ENCODE assay signal across 30 mouse cellular contexts in the genomic region with DNA sequence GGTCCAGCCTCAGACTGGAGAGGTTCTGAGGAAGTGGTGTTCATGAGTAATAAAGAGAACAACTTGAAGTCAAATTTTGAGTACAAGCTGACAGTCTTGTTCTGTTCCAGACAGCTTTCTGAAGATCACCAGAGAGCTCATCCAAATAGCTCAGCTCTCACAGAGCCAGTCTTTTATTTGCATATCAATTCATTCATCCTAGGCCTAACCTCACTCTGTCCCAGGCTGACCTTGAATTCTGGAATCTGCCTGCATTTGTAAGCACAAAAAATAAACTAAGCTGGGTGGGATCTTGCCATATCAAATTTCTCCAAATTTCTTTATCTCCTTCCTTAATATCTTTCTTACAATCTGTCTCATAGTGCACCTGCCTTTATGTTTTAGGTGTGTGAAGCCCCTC.
"Had no signal": no experiment of that assay in that cellular context is flagged by ENCODE, and none has a peak within 500 bp of the region (broad histone marks: within the 10 kb centered on the region; RNA-seq: fewer than 3 reads in every experiment).

No protein-coding gene starts in this region.

- H3K4me1 ChIP-seq: heart, embryonic 12.5 days; heart, embryonic 13.5 days; heart, embryonic 15.5 days; hindbrain, embryonic 10.5 days; hindbrain, embryonic 12.5 days; hindbrain, embryonic 13.5 days; hindbrain, embryonic 15.5 days; intestine, embryonic 15.5 days; kidney, embryonic 15.5 days had no signal

- H3K36me3 ChIP-seq: heart, embryonic 12.5 days; heart, embryonic 13.5 days; heart, embryonic 15.5 days; hindbrain, embryonic 10.5 days; hindbrain, embryonic 12.5 days; hindbrain, embryonic 13.5 days; hindbrain, embryonic 15.5 days; intestine, embryonic 15.5 days; kidney, embryonic 15.5 days had no signal

- DNase-seq: heart, postnatal 10 days; heart, postnatal 14 days; heart, postnatal 36 days; heart, postnatal 4 days; kidney, adult 11 months; kidney, adult 18-20 months; kidney, adult 2 months; kidney, adult 8-10 months; kidney, adult 9 months; kidney, postnatal 10 days; kidney, postnatal 14 days; kidney, postnatal 25 days; kidney, postnatal 36 days; kidney, postnatal 4 days; layer of hippocampus, adult 9-11 months; layer of hippocampus, postnatal 36 days had no signal

- H3K4me3 ChIP-seq: heart, embryonic 12.5 days; heart, embryonic 13.5 days; heart, embryonic 15.5 days; hindbrain, embryonic 10.5 days; hindbrain, embryonic 12.5 days; hindbrain, embryonic 13.5 days; hindbrain, embryonic 15.5 days; intestine, embryonic 15.5 days; kidney, embryonic 15.5 days; layer of hippocampus, adult 2 months; left cerebral cortex, adult 2 months had no signal

- H3K9me3 ChIP-seq: heart, embryonic 12.5 days; heart, embryonic 13.5 days; heart, embryonic 15.5 days; hindbrain, embryonic 10.5 days; hindbrain, embryonic 12.5 days; hindbrain, embryonic 13.5 days; hindbrain, embryonic 15.5 days; intestine, embryonic 15.5 days; kidney, embryonic 15.5 days had no signal

- H3K9ac ChIP-seq: heart, embryonic 12.5 days; heart, embryonic 13.5 days; heart, embryonic 15.5 days; hindbrain, embryonic 12.5 days; hindbrain, embryonic 13.5 days; hindbrain, embryonic 14.5 days; hindbrain, embryonic 15.5 days; intestine, embryonic 15.5 days; kidney, embryonic 15.5 days had no signal

- H3K27ac ChIP-seq: heart, embryonic 13.5 days; heart, embryonic 15.5 days; hindbrain, embryonic 10.5 days; hindbrain, embryonic 12.5 days; hindbrain, embryonic 13.5 days; hindbrain, embryonic 14.5 days; hindbrain, embryonic 15.5 days; hindbrain, postnatal 0 days; intestine, embryonic 15.5 days; kidney, embryonic 15.5 days; kidney, postnatal 0 days; layer of hippocampus, adult 2 months; left cerebral cortex, adult 2 months had no signal
